Mouse (Mus musculus) testis, adult 2 months (tissue): ENCODE measurements at regions not wholly inside any gene's neighbourhood (a gene's known extent, or its start where the extent isn't known, plus 50 kb on each side); places are given as distances from the start of the nearest gene placed in this dataset.

Experiments
- CTCF ChIP-seq: fragments of 200-500 bp; IDR thresholded peaks from 2 replicates; pipeline ENCODE4 v1.5.1; 2012; ENCODE audit warnings: low read depth, mild to moderate bottlenecking, inconsistent platforms, low read length, moderate library complexity; ENCODE audit not compliant: control insufficient read depth, insufficient read depth, insufficient replicate concordance
- POLR2A ChIP-seq: fragments of 200-500 bp; IDR thresholded peaks from 2 replicates; pipeline ENCODE4 v1.6.1; 2012; ENCODE audit warnings: low read depth, mild to moderate bottlenecking, inconsistent platforms, low read length, moderate library complexity; ENCODE audit not compliant: control insufficient read depth

- TF ChIP-seq CTCF (no peak), POLR2A (no peak)
Observed at GRCm38 (mm10) chr2:106465831-106466230, 227.2 kb upstream of the Mpped2 start.
